Mouse (Mus musculus) G1E (cell line): Measurements from ENCODE around the gene Dmxl2.

Experiments used
- CTCF ChIP-seq: IDR thresholded peaks from 2 replicates; pipeline ENCODE4 v1.5.1; 2012; ENCODE audit warnings: low read depth, low read length, inconsistent platforms, mixed read lengths
- TAL1 ChIP-seq: conservative IDR thresholded peaks from 2 replicates; pipeline ENCODE4 v1.6.1; 2012; ENCODE audit warnings: low read depth, low read length, inconsistent platforms, mixed read lengths

DNA sequence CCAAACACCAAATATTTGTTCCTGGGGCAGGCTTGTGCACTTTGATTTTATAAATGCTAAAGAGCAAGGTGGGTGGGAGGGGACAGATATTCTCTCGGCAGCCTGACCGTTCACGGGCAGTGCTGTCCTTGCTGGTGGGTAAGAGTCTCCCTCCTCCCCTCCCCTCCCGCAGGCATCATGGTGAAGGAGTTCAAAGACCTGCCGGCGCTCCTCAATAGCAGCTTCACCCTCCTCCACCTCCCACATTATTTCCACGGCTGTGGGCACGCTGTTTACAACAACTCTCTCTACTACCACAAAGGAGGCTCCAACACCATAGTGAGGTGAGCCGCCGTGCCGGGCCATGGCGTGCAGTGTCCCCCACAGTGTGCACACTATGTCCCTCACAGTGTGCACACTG is 165.8 kb downstream of the Dmxl2 start:
- TF ChIP-seq TAL1 (no peak), CTCF (no peak)
